Mouse (Mus musculus): ENCODE data around the gene Tmem232.

DNA sequence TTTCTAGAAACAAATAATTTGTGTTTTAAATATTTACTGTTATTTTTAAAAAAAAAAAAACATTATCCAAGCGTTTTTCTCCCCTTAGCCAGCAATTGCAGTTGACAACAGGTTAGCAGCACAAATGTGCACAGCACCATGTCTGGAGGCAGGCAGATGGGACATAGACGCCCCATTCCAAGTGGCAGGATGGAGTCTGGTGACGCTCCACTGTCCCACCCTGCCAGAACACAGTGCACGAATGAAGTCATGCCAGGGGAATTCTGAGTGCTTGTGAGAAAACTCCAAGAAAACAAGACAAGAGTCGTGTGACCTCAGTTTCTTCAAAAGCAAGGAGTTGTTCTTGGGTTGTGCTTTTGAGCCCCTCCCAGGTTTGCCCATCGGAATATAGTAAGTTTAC, 22.8 kb upstream of the Tmem232 start:
- TF ChIP-seq CTCF (conservative IDR thresholded peaks at IDR 0.05; ENCODE audit: low read length) (no peak; the same call in 1 of the 2 replicates), POU5F1 (IDR thresholded peaks at IDR 0.05; ENCODE audit: borderline replicate concordance, low read length) (no peak), NANOG (IDR thresholded peaks at IDR 0.05; ENCODE audit: borderline replicate concordance, low read length) (no peak)

Data from E14TG2a.4 (cell line).